Mouse (Mus musculus) common myeloid progenitor, adult 5-6 weeks (primary cell): Measurements from ENCODE around the gene Parvg. TPM values are rescaled to one million over a fixed set of nuclear protein-coding genes. Genes with fewer than 3 reads are reported as not detected.

Experiments
- total RNA-seq: library from RNA; stranded (forward); fragments of 200-1000, 187-1606 nt; gene quantifications from 2 replicates; pipeline ENCODE4 v1.2.3, GENCODE M21; 2017

The Parvg gene
- total RNA-seq, 1 experiment from 2014 or later = 201 TPM

Other genes starting within 250 kb of the Parvg start
- not detected in 2 replicates for gene Sult4a1, start 218.3 kb upstream of the Parvg start, total RNA-seq
- not detected in 2 replicates for gene Pnpla5, start 200.9 kb upstream of the Parvg start, total RNA-seq
- gene Pnpla3, start 156.2 kb upstream of the Parvg start, total RNA-seq = not detected in 2 replicates
- gene Samm50, start 131.8 kb upstream of the Parvg start, total RNA-seq = 40.7 and 42.3 TPM in 2 replicates
- 1.3 and 4.2 TPM in 2 replicates for gene Parvb, start 92.0 kb upstream of the Parvg start, total RNA-seq
- not detected in 2 replicates for gene Shisal1, start 123.1 kb downstream of the Parvg start, total RNA-seq
- 3.3 and 3.7 TPM in 2 replicates for gene Rtl6, start 233.8 kb downstream of the Parvg start, total RNA-seq